Mouse (Mus musculus) cerebellum, adult 2 months (tissue): ENCODE measurements at regions not wholly inside any gene's neighbourhood (a gene's known extent, or its start where the extent isn't known, plus 50 kb on each side); places are given as distances from the start of the nearest gene placed in this dataset.

ENCODE experiments used
- DNase-seq, 2 experiments: peaks; one replicate each; pipeline ENCODE4 v3.0.0; 2021
- H3K27ac ChIP-seq: fragments of 200-500 bp; 2 replicates; pipeline ENCODE4 v1.5.1; 2012; ENCODE audit warnings: low read length, control low read depth, inconsistent platforms; ENCODE audit not compliant: insufficient read depth
- H3K27me3 ChIP-seq: fragments of 200-500 bp; 2 replicates; pipeline ENCODE4 v1.6.1; 2012; ENCODE audit warnings: inconsistent platforms, mild to moderate bottlenecking, low read length, moderate library complexity; ENCODE audit not compliant: control insufficient read depth, insufficient read depth
- H3K4me1 ChIP-seq: fragments of 200-500 bp; 2 replicates; pipeline ENCODE4 v1.6.1; 2011; ENCODE audit warnings: low read length; ENCODE audit not compliant: control insufficient read depth, insufficient read depth
- H3K4me3 ChIP-seq: fragments of 200-500 bp; replicated peaks from 2 replicates; pipeline ENCODE3; 2011; ENCODE audit warnings: mild to moderate bottlenecking, low read depth, low read length, control low read depth; ENCODE audit not compliant: insufficient read depth
- CTCF ChIP-seq: fragments of 200-500 bp; IDR thresholded peaks from 2 replicates; pipeline ENCODE4 v1.5.1; 2011; ENCODE audit warnings: low read depth, mild to moderate bottlenecking, control low read depth, low read length, moderate library complexity, borderline replicate concordance; ENCODE audit not compliant: insufficient read depth
- POLR2A ChIP-seq: fragments of 200-500 bp; IDR thresholded peaks from 2 replicates; pipeline ENCODE4 v1.6.1; 2011; ENCODE audit warnings: low read length, control low read depth, borderline replicate concordance; ENCODE audit not compliant: insufficient read depth

- DNase-seq = no peak
- Histone ChIP-seq H3K4me1 (no peaks in the 10 kb centered on the region), H3K27me3 (no peaks in the 10 kb centered on the region), H3K27ac (no peak overlapping the region), H3K4me3 (no peak overlapping the region)
- TF ChIP-seq POLR2A (no peak), CTCF (no peak)
Measured at GRCm38 (mm10) chr3:126308303-126308702, 55.2 kb upstream of the Arsj start.
